Mouse (Mus musculus) liver, adult 2 months (tissue): ENCODE results near the gene Spata17.

Source experiments
- CTCF ChIP-seq: fragments of 200-500 bp; IDR thresholded peaks from 2 replicates; pipeline ENCODE4 v1.5.1; 2011; ENCODE audit warnings: low read depth, low read length, control low read depth
- POLR2A ChIP-seq: fragments of 200-500 bp; IDR thresholded peaks from 2 replicates; pipeline ENCODE4 v1.6.1; 2011; ENCODE audit warnings: low read length, control low read depth; ENCODE audit not compliant: insufficient read depth; ENCODE audit errors: extremely low read depth

DNA sequence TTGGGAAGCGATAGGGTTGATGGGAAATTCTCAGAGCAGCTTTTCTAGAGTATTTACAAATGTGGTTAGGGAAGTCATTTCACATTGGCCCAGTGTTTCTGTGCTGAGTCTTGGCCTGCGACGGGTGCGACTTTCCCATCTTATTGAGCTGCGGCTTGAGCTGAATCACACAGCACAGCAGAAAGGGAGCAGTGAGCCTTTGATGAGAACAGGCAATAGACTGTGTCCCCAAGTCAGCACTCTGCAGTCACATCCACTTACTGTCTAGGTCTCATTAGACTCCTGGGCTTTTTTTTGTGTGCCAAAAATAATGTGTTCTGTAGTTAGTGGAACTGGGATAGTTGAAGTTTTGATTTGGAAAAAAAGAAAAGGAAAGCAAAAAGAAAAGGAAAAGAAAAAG lies 15.0 kb upstream of the Spata17 start:
- TF ChIP-seq POLR2A (no peak), CTCF (no peak)
